In genomic region chr7:75927537-75927936, GRCm38 (mm10) we compare ENCODE assay signal across 9 mouse cellular contexts.
DNase-seq lines count a peak whose midpoint lies in the region; ATAC-seq and TF ChIP-seq lines count a peak whose summit lies in the region.
"Had no signal": no experiment of that assay in that cellular context is flagged by ENCODE, and none has a peak within 500 bp of the region (broad histone marks: within the 10 kb centered on the region; RNA-seq: fewer than 3 reads in every experiment).

No protein-coding gene starts in this region.

- H3K36me3 ChIP-seq in forebrain, postnatal 0 days (ENCODE audit: insufficient read depth): no peaks in the 10 kb centered on the region
- H3K36me3 ChIP-seq in neural tube, embryonic 12.5 days: no peaks in the 10 kb centered on the region
- H3K36me3 ChIP-seq: G1E had no signal

- no peaks in the 10 kb centered on the region for H3K27me3 ChIP-seq in forebrain, postnatal 0 days (ENCODE audit: insufficient read depth, low read length)
- no peaks in the 10 kb centered on the region for H3K27me3 ChIP-seq in neural tube, embryonic 12.5 days (replicated peaks)

- H3K4me2 ChIP-seq in forebrain, postnatal 0 days (ENCODE audit: low read depth): no peak overlapping the region
- no peak overlapping the region for H3K4me2 ChIP-seq in neural tube, embryonic 12.5 days (replicated peaks)

- peak; percentile 92 for ATAC-seq in forebrain, postnatal 0 days
- ATAC-seq in neural tube, embryonic 12.5 days (ENCODE audit: low FRiP score, low read depth): peak; percentile 76

- H3K9ac ChIP-seq in forebrain, postnatal 0 days: no peak overlapping the region
- H3K9ac ChIP-seq in neural tube, embryonic 12.5 days: no peak overlapping the region

- no peak overlapping the region for H3K27ac ChIP-seq in forebrain, postnatal 0 days (ENCODE audit: low read depth, low read length)
- H3K27ac ChIP-seq in neural tube, embryonic 12.5 days: no peak overlapping the region

- no peak overlapping the region for H3K4me3 ChIP-seq in forebrain, postnatal 0 days (ENCODE audit: low read depth, low read length)
- H3K4me3 ChIP-seq in neural tube, embryonic 12.5 days: no peak overlapping the region

- TF ChIP-seq CTCF in forebrain, postnatal 0 days (IDR thresholded peaks at IDR 0.05; ENCODE audit: low read depth): peak; percentile 90

- H3K4me1 ChIP-seq in forebrain, postnatal 0 days (ENCODE audit: insufficient read depth): no peaks in the 10 kb centered on the region
- H3K4me1 ChIP-seq in neural tube, embryonic 12.5 days: no peaks in the 10 kb centered on the region

- 24% methylated on average over 4 of the region's 4 CpGs for WGBS in forebrain, postnatal 0 days
- WGBS in neural tube, embryonic 12.5 days: 35% methylated on average over 4 of the region's 4 CpGs

- DNase-seq in adrenal gland, postnatal 14 days: peak; percentile 14
- no peak for DNase-seq in adrenal gland, adult 8-10 months
- DNase-seq in right cerebral cortex, adult 18-20 months: peak; percentile 46
- no peak for DNase-seq in right cerebral cortex, postnatal 36 days (ENCODE audit: low spot score in 2 of 2)
- peak; percentile 85 for DNase-seq in forebrain, postnatal 0 days
- peak; percentile 53 for DNase-seq in left cerebral cortex, adult 11 months (ENCODE audit: low spot score)
- no peak for DNase-seq in spleen, adult 12 weeks (ENCODE audit: low spot score)

- peaks cover 4% of the 10 kb centered on the region; the same call in 1 of the 2 replicates for H3K9me3 ChIP-seq in forebrain, postnatal 0 days (ENCODE audit: low read length)
- H3K9me3 ChIP-seq in neural tube, embryonic 12.5 days: peaks cover 5% of the 10 kb centered on the region; the same call in 1 of the 2 replicates
- H3K9me3 ChIP-seq: G1E had no signal

Comparison
In these comparisons a context has a peak if more than half of its experiments do, and no peak if none do; other contexts are left out.
1. DNase-seq: peak in adrenal gland, postnatal 14 days (single experiment), right cerebral cortex, adult 18-20 months (single experiment), forebrain, postnatal 0 days (single experiment) and left cerebral cortex, adult 11 months (single experiment); none in adrenal gland, adult 8-10 months (single experiment), right cerebral cortex, postnatal 36 days (0 of 2) and spleen, adult 12 weeks (single experiment).